Mouse (Mus musculus): Measurements from ENCODE around the gene Dhrs11.
A peak's percentile ranks its signal among the peaks of the same experiment; 100 is the strongest.

The Dhrs11 gene

GRCm38 (mm10) chr11:84822487-84822886 lies 6.3 kb downstream of the Dhrs11 start:
- DNase-seq, result no peak

- DNase-seq, result no peak
Observed at GRCm38 (mm10) chr11:84821131-84821770, 7.5 kb downstream of the Dhrs11 start.

- peak; percentile 97 for DNase-seq
Observed at GRCm38 (mm10) chr11:84818961-84819692, 9.7 kb downstream of the Dhrs11 start, which contains the start of gene Mrm1. Gene Mrm1 (minus strand): TSS chr11:84819515.

GRCm38 (mm10) chr11:84818085-84818960 lies 10.5 kb downstream of the Dhrs11 start:
- peak; percentile 89 for DNase-seq

GRCm38 (mm10) chr11:84817362-84817761 lies 11.4 kb downstream of the Dhrs11 start:
- DNase-seq, result no peak

GRCm38 (mm10) chr11:84813724-84814510 lies 14.9 kb downstream of the Dhrs11 start:
- DNase-seq, result peak; percentile 80

- no peak for DNase-seq
Observed at GRCm38 (mm10) chr11:84804373-84804772, 24.4 kb downstream of the Dhrs11 start.

GRCm38 (mm10) chr11:84797627-84798353 lies 31.0 kb downstream of the Dhrs11 start:
- DNase-seq, result peak; percentile 76

- DNase-seq, result no peak
Observed at GRCm38 (mm10) chr11:84797026-84797425, 31.8 kb downstream of the Dhrs11 start.

GRCm38 (mm10) chr11:84794496-84795113 lies 34.2 kb downstream of the Dhrs11 start:
- peak; percentile 78 for DNase-seq

GRCm38 (mm10) chr11:84793545-84793944 lies 35.2 kb downstream of the Dhrs11 start:
- no peak for DNase-seq

- no peak for DNase-seq
Observed at GRCm38 (mm10) chr11:84790383-84790782, 38.4 kb downstream of the Dhrs11 start.

GRCm38 (mm10) chr11:84780143-84780870 lies 48.5 kb downstream of the Dhrs11 start:
- DNase-seq, result no peak

GRCm38 (mm10) chr11:84775560-84775959 lies 53.2 kb downstream of the Dhrs11 start:
- DNase-seq, result peak; percentile 19

- DNase-seq, result no peak
Observed at GRCm38 (mm10) chr11:84774870-84775514, 53.8 kb downstream of the Dhrs11 start.

Data from lung, postnatal 10 days (tissue).